Mouse (Mus musculus) kidney, postnatal 25 days (tissue): ENCODE results near the gene Cdh8.
"Not testable (repeated sequence)": the region's sequence is repeated elsewhere in the genome, so short reads cannot be mapped to it uniquely, and the experiment has no call there.

Experiments
- DNase-seq, 2 experiments: peaks; one replicate each; pipeline ENCODE4 v3.0.0; 2021; ENCODE audit warnings: mixed read lengths in 2 of 2

The Cdh8 gene

DNA sequence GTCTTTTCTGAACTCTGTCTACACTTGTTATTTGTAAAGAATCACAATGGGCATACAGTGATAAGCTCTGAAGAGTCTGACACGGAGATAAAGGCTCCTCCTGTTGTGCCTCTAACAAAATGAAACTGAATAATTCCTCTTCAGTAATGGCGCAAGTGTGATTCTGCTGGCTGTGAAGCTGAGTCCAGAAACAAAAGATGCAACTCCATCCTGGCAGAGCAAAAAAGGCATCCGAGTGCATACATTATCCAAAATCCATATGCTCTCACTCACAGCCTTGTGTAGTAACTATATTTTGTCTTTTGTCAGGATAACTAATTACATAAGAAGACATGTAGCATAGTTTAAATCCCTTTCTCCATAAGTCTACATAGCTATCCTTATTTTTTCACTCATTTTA, 149.1 kb downstream of the Cdh8 start:
- DNase-seq = no peak

DNA sequence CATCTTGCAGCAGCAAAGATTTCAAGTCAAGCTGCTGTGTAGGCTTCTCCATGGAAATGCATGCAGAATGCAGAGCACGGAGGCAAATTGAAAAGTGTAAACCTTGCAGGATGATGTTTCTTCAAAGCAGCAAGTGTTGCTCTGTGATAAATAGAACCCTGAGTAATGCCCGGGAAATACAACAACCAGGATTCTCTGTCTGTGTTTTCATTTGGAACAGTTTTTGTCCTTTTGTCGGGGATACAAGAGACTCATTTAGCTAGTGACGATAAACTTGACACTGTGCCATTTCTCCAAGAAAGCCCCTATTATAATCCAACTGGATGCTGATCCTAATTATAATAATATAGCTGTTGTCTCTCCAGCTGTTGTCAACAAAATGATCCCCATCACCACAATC, 181.9 kb downstream of the Cdh8 start:
- DNase-seq = no peak

DNA sequence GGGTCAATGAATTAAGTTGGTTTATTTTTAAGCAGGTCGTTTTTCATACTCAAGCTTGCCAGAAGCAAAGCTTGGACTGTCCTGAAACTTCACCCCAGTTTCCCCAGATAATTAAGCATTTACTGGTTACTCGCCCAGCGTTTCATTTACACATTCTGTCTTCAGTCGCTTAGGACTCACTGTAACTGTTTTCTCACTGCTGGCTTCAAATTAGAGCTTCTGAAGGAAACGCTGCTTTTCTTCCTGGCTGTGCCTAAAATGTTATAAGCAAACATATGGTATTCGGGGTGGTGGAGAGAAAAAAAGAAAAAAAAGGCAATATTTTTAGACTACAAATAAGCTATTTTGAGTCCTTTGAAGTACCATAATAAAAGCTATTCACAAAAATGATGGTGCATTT, 192.6 kb downstream of the Cdh8 start:
- DNase-seq = no peak

DNA sequence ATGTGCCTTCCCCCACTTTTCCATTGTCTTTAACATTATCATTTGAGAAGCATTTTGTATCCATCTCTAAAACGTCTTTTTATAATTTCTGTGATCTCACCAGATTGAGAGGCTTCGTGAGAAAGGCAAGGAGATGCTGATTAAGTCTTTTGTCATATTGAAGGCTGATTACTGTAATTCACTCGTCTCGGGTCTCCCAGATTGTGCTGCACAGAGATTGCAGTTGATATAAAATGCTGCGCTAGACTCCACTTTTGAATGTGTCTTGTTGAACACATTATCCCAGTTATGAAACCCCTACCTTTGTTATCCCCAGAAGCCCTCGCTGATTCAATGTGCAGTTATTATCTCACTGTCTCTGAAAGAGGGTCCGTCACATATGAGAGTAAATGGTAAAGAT, 211.1 kb downstream of the Cdh8 start:
- no peak for DNase-seq

DNA sequence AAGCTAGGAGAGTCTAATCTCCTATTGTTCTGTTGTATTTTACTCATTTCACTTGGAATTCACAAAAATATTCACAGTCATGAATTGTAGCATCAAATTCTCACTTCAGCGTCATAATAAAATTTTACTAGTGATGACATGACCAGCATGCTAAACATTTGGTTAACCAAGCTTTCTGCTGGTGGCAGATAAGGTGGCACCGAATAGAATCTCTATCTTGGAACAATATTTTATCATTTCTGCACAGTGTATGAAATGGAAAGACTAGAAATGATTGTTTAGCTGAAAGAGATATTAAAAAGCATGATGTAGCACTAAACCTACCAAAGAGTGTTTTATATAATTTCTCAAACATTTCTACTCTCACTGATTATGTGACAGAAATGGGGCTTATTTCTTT, 225.6 kb downstream of the Cdh8 start:
- DNase-seq = no peak

DNA sequence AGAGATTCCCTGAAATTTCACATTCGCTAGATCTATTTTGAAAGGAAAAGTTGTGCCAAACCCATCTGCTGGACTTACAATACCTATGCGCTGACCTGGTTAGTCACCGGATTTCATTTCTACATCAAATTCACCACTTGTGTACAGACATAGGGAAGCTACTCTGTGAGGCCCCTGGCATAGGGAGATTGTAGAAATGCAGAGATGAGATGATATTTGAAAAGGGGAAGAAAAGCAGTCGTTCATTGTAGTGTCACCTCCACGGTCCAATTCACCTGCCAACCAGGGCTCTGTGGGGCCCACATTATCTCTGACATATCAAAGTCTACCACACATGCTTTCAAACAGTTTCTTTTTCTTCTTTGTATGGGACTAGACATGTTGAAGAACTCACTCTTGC, 229.4 kb downstream of the Cdh8 start:
- DNase-seq = no peak

DNA sequence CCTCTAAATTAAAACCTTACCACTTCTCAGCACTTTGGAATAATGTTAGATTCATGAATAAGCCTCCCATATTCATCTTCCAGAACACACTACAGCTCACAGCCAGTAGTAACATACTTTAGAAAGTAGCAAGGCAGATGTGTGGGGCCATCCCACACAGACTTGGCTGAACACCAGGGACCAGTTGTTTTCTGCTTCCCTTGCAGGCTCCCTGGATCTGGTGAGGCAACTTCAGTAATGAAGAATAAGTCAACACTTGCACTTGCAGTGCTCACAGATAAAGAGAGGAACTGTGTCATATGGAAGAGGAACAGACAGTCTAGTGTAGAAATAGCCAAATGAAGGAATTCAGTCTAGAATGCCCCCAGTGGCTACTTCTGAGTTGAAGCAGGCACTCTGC, 232.1 kb downstream of the Cdh8 start:
- no peak for DNase-seq

DNA sequence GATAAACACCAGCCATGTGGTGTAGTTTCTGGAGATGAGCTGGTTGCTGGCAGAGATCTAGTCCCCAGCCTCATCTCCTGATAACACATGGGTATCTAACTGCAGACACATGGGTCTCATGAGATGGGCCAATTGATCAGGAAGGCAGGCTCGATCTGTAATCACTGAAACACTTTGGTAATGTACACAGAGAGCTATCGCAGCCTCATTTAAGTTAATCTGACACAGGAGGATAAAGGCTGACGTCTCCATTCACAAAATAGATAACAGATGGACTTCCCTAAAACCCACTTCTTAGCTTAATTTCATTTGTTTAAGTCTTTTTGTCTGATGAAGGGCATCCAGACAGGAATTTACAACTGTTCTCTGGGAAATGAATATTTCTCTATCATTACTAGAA, 249.3 kb downstream of the Cdh8 start:
- DNase-seq = no peak

DNA sequence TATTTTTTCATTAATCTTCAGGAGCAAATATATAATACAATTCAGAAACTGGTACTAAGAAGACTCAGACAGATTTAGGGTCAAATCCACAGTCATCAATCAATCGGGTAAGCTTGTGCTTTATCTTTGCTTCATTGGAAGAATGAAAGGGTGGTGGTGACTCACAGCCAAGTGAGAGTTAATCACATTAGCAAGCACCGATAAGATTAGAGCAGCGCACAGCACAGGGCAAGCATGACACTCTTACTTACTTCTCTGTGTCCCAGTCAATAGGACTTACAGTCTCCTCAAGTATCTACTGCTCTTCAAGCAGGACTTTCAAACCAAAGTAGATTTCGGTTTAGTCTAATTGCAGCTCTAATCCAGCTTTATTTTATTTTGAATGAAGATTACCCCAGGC, 254.6 kb downstream of the Cdh8 start:
- DNase-seq = no peak

DNA sequence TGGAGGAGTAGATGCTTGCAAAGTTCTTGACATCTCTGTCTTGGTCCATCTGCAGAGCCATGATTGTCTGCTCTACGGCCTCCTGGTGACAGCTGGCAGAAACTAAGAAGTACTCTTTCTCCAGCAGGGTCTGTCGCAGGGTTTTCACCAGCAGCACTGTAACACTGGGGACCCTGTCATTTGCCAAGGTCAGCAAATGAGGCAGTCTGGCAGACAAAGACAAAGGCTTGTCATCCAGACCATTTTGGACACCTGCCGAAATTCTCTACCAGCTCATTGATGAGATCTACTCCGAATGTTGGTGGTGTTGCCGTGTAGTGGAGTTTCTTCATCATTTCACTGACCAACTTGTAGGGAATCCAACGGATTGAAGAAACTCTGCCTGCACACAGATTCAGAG, 270.8 kb downstream of the Cdh8 start:
- DNase-seq = no peak

DNA sequence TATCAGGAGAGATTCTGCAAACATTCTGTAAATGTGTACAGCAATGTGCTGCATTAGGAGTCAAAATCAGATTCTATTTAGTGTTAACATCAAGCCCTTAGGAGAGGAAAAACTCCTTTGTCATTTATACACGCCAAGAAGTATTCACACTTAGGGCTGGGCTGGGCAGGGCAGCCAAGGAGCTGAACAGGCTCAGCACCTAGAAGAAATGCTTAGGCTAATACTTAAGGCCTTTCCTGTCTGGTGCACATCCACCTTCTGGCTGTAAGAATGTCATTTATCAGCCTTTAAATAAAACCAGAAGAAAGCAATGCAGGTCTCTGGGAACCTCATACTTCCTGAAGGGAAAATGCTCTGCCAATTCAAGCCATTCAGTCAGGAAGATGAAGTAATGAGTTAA, 271.5 kb downstream of the Cdh8 start:
- not testable (repeated sequence) for DNase-seq

DNA sequence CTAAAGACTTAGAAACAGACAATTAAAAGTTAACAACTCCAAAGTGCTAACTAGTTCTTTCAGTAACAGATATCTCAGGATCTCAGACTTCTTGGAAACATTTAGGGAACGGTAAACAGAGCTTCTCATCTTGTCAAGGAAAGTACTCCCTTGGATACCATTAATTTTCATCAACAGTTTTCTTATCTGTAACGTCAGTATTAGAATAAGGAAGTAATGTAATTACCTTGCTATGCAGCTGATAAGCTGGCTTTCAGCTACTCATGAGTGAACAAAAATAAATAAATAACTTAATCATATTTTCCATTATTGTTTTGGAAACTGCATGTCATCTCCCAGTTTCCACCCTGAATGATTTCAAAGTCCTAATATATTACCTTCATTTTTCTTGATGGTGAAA, 317.8 kb downstream of the Cdh8 start:
- no peak for DNase-seq

DNA sequence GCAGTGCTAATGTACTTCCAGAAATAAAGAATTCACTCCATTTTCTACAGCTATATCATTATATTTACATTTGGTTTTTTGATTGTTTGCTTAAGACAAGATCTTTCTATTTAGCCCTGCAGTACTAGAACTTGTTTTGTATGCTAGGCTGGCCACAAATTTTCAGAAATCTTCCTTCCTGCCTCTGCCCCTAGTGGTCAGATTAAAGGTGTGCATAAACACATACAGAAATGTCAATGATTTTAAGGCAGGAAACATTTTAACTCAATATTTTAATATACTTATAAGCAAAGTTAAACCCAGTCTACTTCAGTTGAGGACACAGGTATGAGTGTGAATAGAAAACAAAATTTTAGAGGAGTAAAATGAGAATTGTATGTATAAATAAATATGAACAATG, 364.9 kb downstream of the Cdh8 start:
- DNase-seq = no peak

DNA sequence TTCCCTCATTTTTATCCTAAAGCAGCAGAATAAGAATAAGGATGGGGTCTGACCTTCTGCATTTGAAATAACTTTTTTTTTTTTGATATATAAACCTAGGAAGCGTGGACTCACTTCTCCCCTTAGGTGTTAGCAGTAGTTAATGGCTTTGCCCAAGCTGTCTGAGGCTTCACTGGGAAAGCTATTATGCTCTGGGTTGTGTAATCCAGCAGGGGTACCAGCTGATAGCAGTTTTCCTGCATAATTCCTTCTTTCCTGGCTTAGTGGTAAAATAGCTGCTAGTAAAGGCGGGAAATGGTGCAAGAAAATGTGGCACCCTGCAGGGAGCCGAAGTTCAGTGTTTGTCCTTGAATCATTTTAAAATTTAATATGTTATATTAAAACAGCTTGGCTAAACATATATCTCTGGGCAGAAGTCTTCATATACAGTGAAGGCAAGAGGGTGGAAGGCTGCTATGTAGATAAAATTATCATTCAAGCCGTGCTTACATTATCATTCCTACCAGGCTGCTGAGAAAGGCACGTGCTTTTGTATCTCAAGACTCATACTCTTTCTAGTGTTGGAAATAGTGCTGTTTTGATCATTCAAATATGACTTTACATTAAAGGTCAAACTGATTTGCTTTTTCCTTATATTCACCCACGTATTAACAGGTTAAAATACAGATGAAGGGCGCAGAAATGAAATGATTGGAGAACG, 367.5 kb downstream of the Cdh8 start:
- no peak for DNase-seq

DNA sequence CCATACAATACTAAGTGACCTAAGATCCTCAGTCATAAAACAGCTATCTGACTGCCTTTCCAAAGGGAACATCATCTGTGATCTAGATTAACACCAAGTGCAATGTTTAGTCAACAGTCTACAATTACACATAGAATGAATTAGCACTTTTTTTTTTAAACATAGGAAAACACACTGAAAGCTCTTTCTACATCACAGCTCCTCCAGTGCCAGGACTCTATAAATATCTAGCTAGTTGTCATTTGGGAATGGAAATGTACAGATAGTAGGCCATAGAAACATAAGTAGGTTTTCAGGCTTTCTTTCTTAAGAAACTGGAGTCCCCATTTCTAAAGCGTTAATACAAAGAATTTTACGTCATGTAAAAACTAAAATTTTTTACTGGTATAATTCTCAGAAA, 375.8 kb downstream of the Cdh8 start:
- no peak for DNase-seq

DNA sequence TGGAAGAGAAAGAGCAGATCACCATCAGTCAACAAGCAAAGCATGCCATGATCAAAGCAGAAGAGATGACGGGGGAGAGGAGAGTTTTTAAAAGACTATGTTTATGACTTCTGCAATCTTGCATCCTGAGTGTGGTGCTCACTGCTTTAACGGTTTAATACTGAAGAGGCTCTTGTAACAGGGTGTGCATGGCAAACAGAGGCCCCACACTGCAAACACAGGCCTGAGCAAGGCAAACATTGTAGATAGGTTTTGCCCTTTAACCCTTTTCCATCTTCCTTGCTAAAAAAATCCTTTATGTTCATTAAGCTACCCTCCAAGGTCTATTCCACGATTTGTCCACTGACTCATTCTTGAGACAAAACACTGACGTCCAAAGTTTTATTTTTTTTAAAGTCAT, 385.2 kb downstream of the Cdh8 start:
- no peak for DNase-seq
